Mouse (Mus musculus) skeletal muscle tissue, adult 2 months (tissue): ENCODE data around the gene Gzmd.
"Not testable (repeated sequence)": the region's sequence is repeated elsewhere in the genome, so short reads cannot be mapped to it uniquely, and the experiment has no call there.

Experiments
- DNase-seq: peaks from one replicate; pipeline ENCODE4 v3.0.0-alpha.2; 2012; ENCODE audit warnings: low read depth, low spot score

Gene Gzmd

GRCm38 (mm10) chr14:56132508-56132907 is at the start of gene Gzmd:
Gzmd (minus strand) TSS chr14:56132608.
- not testable (repeated sequence) for DNase-seq

GRCm38 (mm10) chr14:56177651-56178050 is 45.2 kb upstream of the Gzmd start:
- not testable (repeated sequence) for DNase-seq

GRCm38 (mm10) chr14:56174499-56174898 is 42.1 kb upstream of the Gzmd start, which contains the start of gene Gzmn:
Gzmn (minus strand) TSS chr14:56174599.
- no peak for DNase-seq

GRCm38 (mm10) chr14:56173396-56173795 is 41.0 kb upstream of the Gzmd start:
- no peak for DNase-seq

GRCm38 (mm10) chr14:56172744-56173143 is 40.3 kb upstream of the Gzmd start:
- no peak for DNase-seq

- no peak for DNase-seq
Measured at GRCm38 (mm10) chr14:56168009-56168408, 35.6 kb upstream of the Gzmd start.

- DNase-seq, result no peak
Measured at GRCm38 (mm10) chr14:56162109-56162508, 29.7 kb upstream of the Gzmd start.

GRCm38 (mm10) chr14:56159479-56159878 is 27.1 kb upstream of the Gzmd start, which contains the start of gene Gzmg:
Gzmg (minus strand) TSS chr14:56159579.
- not testable (repeated sequence) for DNase-seq

- no peak for DNase-seq
Measured at GRCm38 (mm10) chr14:56155340-56155739, 22.9 kb upstream of the Gzmd start.

- DNase-seq, result not testable (repeated sequence)
Measured at GRCm38 (mm10) chr14:56133675-56134074, 1.3 kb upstream of the Gzmd start.

- no peak for DNase-seq
Measured at GRCm38 (mm10) chr14:56128341-56128740, 4.1 kb downstream of the Gzmd start.

- no peak for DNase-seq
Measured at GRCm38 (mm10) chr14:56123516-56123915, 8.9 kb downstream of the Gzmd start.

GRCm38 (mm10) chr14:56120525-56120924 is 11.9 kb downstream of the Gzmd start, which contains the start of gene Gzme:
Gzme (minus strand) TSS chr14:56120625.
- no peak for DNase-seq

- DNase-seq, result not testable (repeated sequence)
Measured at GRCm38 (mm10) chr14:56115531-56116310, 16.7 kb downstream of the Gzmd start.

- no peak for DNase-seq
Measured at GRCm38 (mm10) chr14:56105447-56106180, 26.8 kb downstream of the Gzmd start.

GRCm38 (mm10) chr14:56105016-56105415 is 27.4 kb downstream of the Gzmd start:
- DNase-seq, result no peak

GRCm38 (mm10) chr14:56103452-56103851 is 29.0 kb downstream of the Gzmd start:
- DNase-seq, result no peak

- no peak for DNase-seq
Measured at GRCm38 (mm10) chr14:56102386-56102785, 30.0 kb downstream of the Gzmd start, which contains the start of gene Ctsg. Ctsg (minus strand) TSS chr14:56102574.

- DNase-seq, result no peak
Measured at GRCm38 (mm10) chr14:56098940-56099339, 33.5 kb downstream of the Gzmd start.

GRCm38 (mm10) chr14:56097597-56097996 is 34.8 kb downstream of the Gzmd start:
- DNase-seq, result no peak

- no peak for DNase-seq
Measured at GRCm38 (mm10) chr14:56093353-56093752, 39.1 kb downstream of the Gzmd start.

- DNase-seq, result no peak
Measured at GRCm38 (mm10) chr14:56086711-56087110, 45.7 kb downstream of the Gzmd start.
